Mouse (Mus musculus): ENCODE data around the gene B3galnt1.
"Not testable (repeated sequence)": the region's sequence is repeated elsewhere in the genome, so short reads cannot be mapped to it uniquely, and the experiment has no call there.

Gene B3galnt1

GRCm38 (mm10) chr3:69565586-69565985 is 33.2 kb downstream of the B3galnt1 start:
- not testable (repeated sequence) for DNase-seq (ENCODE audit: low spot score)

GRCm38 (mm10) chr3:69563406-69563805 is 35.4 kb downstream of the B3galnt1 start:
- DNase-seq (ENCODE audit: low spot score): no peak

- DNase-seq (ENCODE audit: low spot score): no peak
These were observed 37.1 kb downstream of the B3galnt1 start for GRCm38 (mm10) chr3:69561686-69562085.

DNA sequence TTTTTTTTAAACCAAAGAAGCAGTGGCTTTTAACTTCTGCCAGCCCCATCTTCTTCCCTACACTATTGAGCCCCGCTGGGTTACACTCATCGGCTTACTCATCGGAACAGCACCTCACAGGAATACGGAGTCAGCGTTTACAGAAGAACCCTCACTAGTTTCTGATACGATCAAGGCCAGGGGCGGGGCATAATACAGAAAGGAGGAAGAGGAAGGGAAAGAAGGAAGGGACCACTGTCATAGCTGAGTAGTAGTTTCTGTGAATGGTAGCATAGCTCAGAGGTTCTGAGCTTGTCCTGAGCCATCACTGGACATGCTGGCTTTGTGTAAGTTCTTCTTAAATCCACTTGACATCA is 38.8 kb downstream of the B3galnt1 start:
- no peak for DNase-seq (ENCODE audit: low spot score)

- DNase-seq (ENCODE audit: low spot score): no peak
These were observed 39.3 kb downstream of the B3galnt1 start for GRCm38 (mm10) chr3:69559316-69559974.

DNA sequence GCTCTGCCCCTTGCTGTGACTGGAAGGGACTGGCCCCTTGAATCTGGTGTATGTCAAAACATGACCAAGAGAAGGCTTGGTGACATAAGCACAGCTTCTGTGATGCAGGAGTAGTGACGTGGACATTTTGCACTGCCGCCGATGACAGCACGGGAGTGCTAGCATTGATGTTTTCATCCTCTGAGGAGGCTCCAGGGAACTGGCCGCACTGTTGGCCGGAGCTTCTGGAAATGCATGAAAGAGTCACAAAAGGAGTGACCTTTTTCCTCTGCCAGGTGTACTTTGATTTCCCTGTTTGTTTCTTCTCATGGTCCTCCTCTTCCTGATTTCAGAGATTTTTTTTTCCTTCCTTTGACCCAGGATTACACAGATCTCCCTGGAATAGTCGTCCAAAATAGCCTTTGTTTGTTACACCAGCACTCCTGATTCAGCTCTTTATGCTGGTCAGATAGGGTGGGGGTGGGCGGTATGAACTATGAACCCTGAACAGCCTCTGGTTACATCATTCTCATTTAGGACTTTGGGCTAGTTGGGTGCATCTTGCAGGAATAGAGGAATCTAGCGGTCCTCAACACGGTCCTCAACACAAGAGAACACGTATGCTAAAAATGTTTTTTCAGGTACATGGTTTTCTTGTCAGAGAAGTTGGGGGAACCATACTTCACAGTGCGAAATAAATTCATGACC is 42.5 kb downstream of the B3galnt1 start:
- no peak for DNase-seq (ENCODE audit: low spot score)

DNA sequence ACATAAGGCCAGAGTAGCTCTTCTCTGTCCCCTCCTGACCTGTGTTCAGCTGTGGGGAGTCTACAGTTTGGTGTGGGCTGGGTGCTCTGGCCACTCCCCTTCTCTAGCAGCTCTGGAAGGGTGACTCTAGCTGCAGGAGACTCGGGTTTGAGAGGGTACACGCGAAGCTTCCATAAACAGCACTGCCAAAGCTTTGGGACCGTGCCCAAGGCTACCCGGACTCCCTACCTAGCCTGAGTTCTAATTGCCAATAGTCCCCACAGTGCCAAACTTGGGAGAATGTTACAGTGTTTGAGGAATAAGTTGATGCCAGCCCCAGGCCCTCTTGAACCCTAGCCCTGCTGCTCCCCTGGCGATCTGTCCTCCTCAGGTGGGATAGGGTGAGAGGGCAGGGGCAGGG is 43.2 kb downstream of the B3galnt1 start:
- DNase-seq (ENCODE audit: low spot score): no peak

GRCm38 (mm10) chr3:69549602-69550001 is 49.2 kb downstream of the B3galnt1 start:
- DNase-seq (ENCODE audit: low spot score): no peak

DNA sequence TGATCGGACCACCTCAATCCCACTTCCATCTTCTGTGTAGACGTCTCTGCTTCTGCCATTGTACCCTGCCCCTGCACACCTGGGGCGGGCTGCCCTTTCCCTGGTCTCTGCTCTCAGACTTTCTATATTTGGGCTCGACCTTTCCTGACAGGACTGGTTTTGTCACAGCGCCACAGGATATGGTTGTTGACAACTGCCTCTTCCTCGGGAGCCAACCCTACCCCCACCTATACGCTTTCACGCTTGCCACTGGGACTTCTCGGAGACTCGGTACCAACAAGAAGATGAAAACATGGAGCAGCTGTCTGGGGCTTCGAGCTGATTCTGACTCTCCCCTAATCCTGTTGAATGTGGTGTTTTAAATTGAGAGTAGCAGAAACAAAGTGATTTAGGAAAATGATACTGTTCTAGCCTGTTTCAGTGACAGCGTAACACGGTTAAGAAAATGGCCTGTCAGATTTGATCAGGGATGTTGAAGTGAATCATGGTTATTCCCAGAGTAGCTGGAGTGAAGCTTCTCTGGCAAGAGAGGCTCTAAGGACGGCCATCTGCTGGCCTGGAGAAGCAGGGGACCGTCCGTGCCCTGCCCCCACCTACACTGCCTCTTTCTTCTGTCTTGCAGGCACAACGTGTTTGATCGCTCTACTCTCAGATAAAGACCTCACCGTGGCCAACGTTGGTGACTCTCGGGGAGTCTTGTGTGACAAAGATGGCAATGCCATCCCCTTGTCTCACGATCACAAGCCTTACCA is 49.9 kb downstream of the B3galnt1 start:
- no peak for DNase-seq (ENCODE audit: low spot score)

- DNase-seq (ENCODE audit: low spot score): no peak
These were observed 53.7 kb downstream of the B3galnt1 start for GRCm38 (mm10) chr3:69545017-69545416.

GRCm38 (mm10) chr3:69543730-69544129 is 55.0 kb downstream of the B3galnt1 start:
- DNase-seq (ENCODE audit: low spot score): no peak

GRCm38 (mm10) chr3:69542962-69543361 is 55.8 kb downstream of the B3galnt1 start:
- DNase-seq (ENCODE audit: low spot score): no peak

DNA sequence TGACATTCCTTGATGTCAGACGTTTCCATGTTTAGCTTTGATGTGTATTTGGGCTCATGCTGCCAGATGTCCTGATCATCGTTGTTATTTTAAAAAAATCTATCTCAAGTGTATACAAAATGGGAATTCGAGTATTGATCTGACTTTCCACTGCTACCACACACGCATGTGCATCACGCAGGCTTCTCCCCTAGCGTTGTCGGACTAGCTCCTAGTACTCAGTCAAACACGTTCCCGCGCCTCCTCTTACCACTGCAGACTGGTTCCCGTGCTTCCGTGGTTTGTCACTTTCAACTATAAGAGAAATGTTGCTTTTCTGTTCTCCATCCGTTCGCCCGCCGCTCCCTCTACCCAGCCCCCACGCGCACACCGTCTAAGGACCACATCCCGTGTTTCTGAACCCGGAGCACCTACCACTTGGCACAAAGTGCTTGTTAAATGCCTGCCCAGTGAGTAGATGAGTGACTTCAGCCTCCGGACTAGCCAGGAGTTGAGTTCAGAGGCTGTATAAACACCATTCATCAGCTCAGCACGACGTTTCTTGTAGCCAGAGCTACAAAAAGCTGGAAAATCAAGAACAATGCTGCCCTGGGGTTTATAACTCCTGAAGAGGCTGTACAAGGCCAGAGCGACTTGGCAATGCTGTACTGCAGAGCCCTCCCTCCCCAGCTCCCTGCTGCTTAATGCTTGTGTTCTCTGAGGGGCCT is 62.7 kb downstream of the B3galnt1 start:
- DNase-seq (ENCODE audit: low spot score): no peak

DNA sequence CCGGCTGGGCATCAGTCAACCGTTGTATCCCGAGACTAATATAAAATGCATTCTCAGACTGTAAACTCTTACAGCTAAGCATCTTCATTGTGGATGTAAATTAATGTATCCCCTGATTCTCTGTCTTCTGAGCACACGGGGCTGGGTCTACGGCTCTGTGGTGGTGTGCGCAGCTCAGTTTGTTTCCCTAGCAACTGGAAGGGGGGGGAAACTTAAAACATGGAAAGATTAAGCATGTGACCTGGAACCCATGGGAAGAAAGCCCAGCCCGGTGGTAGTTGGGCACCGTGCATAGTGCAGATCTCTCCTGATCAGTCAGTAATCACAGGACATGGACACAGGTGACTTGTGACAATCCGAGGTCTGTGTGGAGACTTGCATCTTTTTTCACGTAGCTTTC is 63.3 kb downstream of the B3galnt1 start:
- DNase-seq (ENCODE audit: low spot score): no peak

DNA sequence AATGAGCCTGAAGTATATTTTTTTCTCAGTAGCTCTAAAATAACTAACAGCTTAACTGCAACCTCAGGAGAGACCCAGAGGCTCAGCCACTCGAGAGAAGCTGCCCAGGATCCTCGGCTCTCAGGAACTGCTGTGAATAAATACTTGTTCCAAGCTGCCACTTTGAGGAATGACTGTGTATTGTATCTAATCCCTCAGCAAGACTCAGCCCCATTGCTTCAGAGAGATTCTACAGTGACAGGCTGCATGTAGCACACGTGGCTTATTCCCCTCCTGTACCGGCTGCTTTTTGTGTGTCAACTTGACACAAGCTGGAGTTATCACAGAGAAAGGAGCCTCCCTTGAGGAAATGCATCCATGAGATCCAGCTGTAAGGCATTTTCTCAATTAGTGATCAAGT is 66.1 kb downstream of the B3galnt1 start:
- no peak for DNase-seq (ENCODE audit: low spot score)

- no peak for DNase-seq (ENCODE audit: low spot score)
These were observed 67.2 kb downstream of the B3galnt1 start for GRCm38 (mm10) chr3:69531511-69531910.

- no peak for DNase-seq (ENCODE audit: low spot score)
These were observed 69.2 kb downstream of the B3galnt1 start for GRCm38 (mm10) chr3:69529576-69529975.

- no peak for DNase-seq (ENCODE audit: low spot score)
These were observed 71.4 kb downstream of the B3galnt1 start for GRCm38 (mm10) chr3:69527384-69527783.

- no peak for DNase-seq (ENCODE audit: low spot score)
These were observed 73.7 kb downstream of the B3galnt1 start for GRCm38 (mm10) chr3:69525072-69525529.

DNA sequence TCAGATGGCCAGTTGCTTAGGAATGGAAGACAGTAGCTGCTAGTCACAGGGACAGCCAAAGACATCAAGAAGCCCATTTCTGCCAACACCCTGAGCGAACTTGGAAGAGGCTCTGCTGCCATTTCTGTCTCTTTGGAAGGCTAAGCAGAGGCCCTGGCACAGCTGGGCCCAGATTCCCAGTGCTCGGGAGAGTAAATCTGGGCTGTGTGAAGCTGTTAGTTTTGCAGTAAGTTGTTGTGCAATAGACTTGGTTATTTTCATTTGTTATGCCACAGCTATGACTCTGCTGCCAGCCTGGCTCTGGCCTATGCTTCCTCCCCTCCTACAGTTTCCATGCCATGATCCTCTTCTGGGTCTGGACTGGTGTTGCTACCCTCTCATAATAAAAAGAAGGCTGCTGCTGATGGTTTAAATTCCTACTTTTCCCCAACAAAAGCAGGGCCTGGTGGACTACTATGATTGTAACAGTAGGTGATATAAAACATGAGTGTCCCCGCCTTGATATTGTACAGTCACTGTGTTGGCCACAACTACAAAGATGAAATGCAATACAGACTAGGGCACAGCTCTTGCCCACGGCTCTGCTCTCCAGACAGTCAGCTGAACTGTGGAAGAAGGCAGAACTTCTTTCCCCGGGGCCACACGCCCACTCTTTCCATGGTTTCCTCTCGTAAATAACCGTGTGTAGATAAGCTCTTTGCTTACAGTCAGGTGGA is 74.2 kb downstream of the B3galnt1 start:
- no peak for DNase-seq (ENCODE audit: low spot score)
